Mouse (Mus musculus): ENCODE measurements at regions not wholly inside any gene's neighbourhood (a gene's known extent, or its start where the extent isn't known, plus 50 kb on each side); places are given as distances from the start of the nearest gene placed in this dataset.

DNA sequence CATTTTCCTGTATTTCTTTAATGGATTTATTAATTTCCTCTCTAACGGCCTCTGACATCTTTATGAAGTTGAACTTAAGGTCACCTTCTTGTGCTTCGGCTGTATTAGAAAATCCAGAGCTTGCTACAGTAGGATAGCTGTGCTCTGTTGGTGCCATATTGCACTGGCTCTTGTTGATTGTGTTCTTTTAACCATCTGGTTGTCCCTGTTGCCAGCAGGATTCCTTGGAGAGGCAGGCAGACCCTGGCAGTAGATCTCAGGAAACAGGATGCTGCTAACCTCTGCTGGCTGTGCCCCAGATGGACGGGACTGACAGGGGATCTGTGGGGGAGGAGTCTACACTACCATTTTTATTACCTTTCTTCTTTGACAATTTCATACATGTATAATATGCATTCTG lies 185.9 kb upstream of the Thumpd2 start:
- no peak for TF ChIP-seq ZNF384 (IDR thresholded peaks at IDR 0.05; ENCODE audit: low read depth, low read length)
- TF ChIP-seq CTCF (IDR thresholded peaks at IDR 0.05 in 2 of 3, conservative IDR thresholded peaks at IDR 0.05 in 1 of 3; ENCODE audit: control insufficient read depth in 1 of 3, insufficient read depth in 1 of 3, low read depth in 2 of 3, low read length in 3 of 3, poor library complexity in 1 of 3, severe bottlenecking in 1 of 3): no peak
- no peak for TF ChIP-seq USF1 (IDR thresholded peaks at IDR 0.05; ENCODE audit: low read depth, low read length)
- no peak for TF ChIP-seq POLR2A (IDR thresholded peaks at IDR 0.05; ENCODE audit: control insufficient read depth in 1 of 2, insufficient read depth in 1 of 2, low read depth in 1 of 2, low read length in 2 of 2, poor library complexity in 1 of 2)
- no peak for TF ChIP-seq ELF1 (IDR thresholded peaks at IDR 0.05; ENCODE audit: low read depth, low read length)
